Mouse (Mus musculus): ENCODE results near the gene Akr1a1. TPM values are rescaled to one million over a fixed set of nuclear protein-coding genes. Genes with fewer than 3 reads are reported as not detected.
"Not testable (repeated sequence)": the region's sequence is repeated elsewhere in the genome, so short reads cannot be mapped to it uniquely, and the experiment has no call there.

The Akr1a1 gene
- polyA plus RNA-seq (2012; rRNA removed) = 464 and 487 TPM in 2 replicates

GRCm38 (mm10) chr4:116650924-116651796 is at the start of gene Akr1a1:
Gene Akr1a1, minus strand, starts transcription at chr4:116651680.
- peak; percentile 89 to 97 for DNase-seq (ENCODE audit: extremely low spot score in 1 of 2, low spot score in 1 of 2)

GRCm38 (mm10) chr4:116700964-116701363 is 49.5 kb upstream of the Akr1a1 start:
- DNase-seq (ENCODE audit: extremely low spot score in 1 of 2, low spot score in 1 of 2) = no peak

GRCm38 (mm10) chr4:116698693-116699342 is 47.3 kb upstream of the Akr1a1 start:
- no peak for DNase-seq (ENCODE audit: extremely low spot score in 1 of 2, low spot score in 1 of 2)

GRCm38 (mm10) chr4:116693785-116694184 is 42.3 kb upstream of the Akr1a1 start:
- DNase-seq (ENCODE audit: extremely low spot score in 1 of 2, low spot score in 1 of 2) = no peak

- DNase-seq (ENCODE audit: extremely low spot score in 1 of 2, low spot score in 1 of 2) = no peak
Measured at GRCm38 (mm10) chr4:116692146-116692545, 40.7 kb upstream of the Akr1a1 start.

- DNase-seq (ENCODE audit: extremely low spot score in 1 of 2, low spot score in 1 of 2) = no peak
Measured at GRCm38 (mm10) chr4:116689309-116689876, 37.9 kb upstream of the Akr1a1 start.

- DNase-seq (ENCODE audit: extremely low spot score in 1 of 2, low spot score in 1 of 2) = peak in 1 of 2 experiments; percentile 16
Measured at GRCm38 (mm10) chr4:116687041-116687440, 35.6 kb upstream of the Akr1a1 start.

GRCm38 (mm10) chr4:116685402-116686061 is 34.1 kb upstream of the Akr1a1 start, which contains the start of gene Prdx1:
Gene Prdx1, plus strand, starts transcription at chr4:116685544.
- DNase-seq (ENCODE audit: extremely low spot score in 1 of 2, low spot score in 1 of 2) = peak; percentile 77 to 90

- no peak for DNase-seq (ENCODE audit: extremely low spot score in 1 of 2, low spot score in 1 of 2)
Measured at GRCm38 (mm10) chr4:116684665-116685064, 33.2 kb upstream of the Akr1a1 start.

GRCm38 (mm10) chr4:116683957-116684356 is 32.5 kb upstream of the Akr1a1 start:
- DNase-seq (ENCODE audit: extremely low spot score in 1 of 2, low spot score in 1 of 2) = no peak

- not testable (repeated sequence) for DNase-seq (ENCODE audit: extremely low spot score in 1 of 2, low spot score in 1 of 2)
Measured at GRCm38 (mm10) chr4:116680521-116680920, 29.0 kb upstream of the Akr1a1 start.

GRCm38 (mm10) chr4:116679141-116679540 is 27.7 kb upstream of the Akr1a1 start:
- no peak for DNase-seq (ENCODE audit: extremely low spot score in 1 of 2, low spot score in 1 of 2)

- no peak for DNase-seq (ENCODE audit: extremely low spot score in 1 of 2, low spot score in 1 of 2)
Measured at GRCm38 (mm10) chr4:116677808-116678207, 26.3 kb upstream of the Akr1a1 start.

- no peak for DNase-seq (ENCODE audit: extremely low spot score in 1 of 2, low spot score in 1 of 2)
Measured at GRCm38 (mm10) chr4:116676027-116676426, 24.5 kb upstream of the Akr1a1 start.

GRCm38 (mm10) chr4:116674761-116675160 is 23.3 kb upstream of the Akr1a1 start:
- not testable (repeated sequence) for DNase-seq (ENCODE audit: extremely low spot score in 1 of 2, low spot score in 1 of 2)

- no peak for DNase-seq (ENCODE audit: extremely low spot score in 1 of 2, low spot score in 1 of 2)
Measured at GRCm38 (mm10) chr4:116672785-116673184, 21.3 kb upstream of the Akr1a1 start.

GRCm38 (mm10) chr4:116669291-116669690 is 17.8 kb upstream of the Akr1a1 start:
- DNase-seq (ENCODE audit: extremely low spot score in 1 of 2, low spot score in 1 of 2) = no peak

GRCm38 (mm10) chr4:116668145-116668544 is 16.7 kb upstream of the Akr1a1 start:
- DNase-seq (ENCODE audit: extremely low spot score in 1 of 2, low spot score in 1 of 2) = no peak

GRCm38 (mm10) chr4:116666625-116667024 is 15.1 kb upstream of the Akr1a1 start:
- no peak for DNase-seq (ENCODE audit: extremely low spot score in 1 of 2, low spot score in 1 of 2)

- no peak for DNase-seq (ENCODE audit: extremely low spot score in 1 of 2, low spot score in 1 of 2)
Measured at GRCm38 (mm10) chr4:116661998-116662397, 10.5 kb upstream of the Akr1a1 start.

GRCm38 (mm10) chr4:116660829-116661228 is 9.3 kb upstream of the Akr1a1 start:
- DNase-seq (ENCODE audit: extremely low spot score in 1 of 2, low spot score in 1 of 2) = no peak

Measured in frontal cortex, adult 2 months (tissue).